Mouse (Mus musculus) MEL-GATA-1-ER (cell line): Measurements from ENCODE around the gene Uaca.
A peak's percentile ranks its signal among the peaks of the same experiment; 100 is the strongest.

Experiments used
- DNase-seq: peaks from one replicate; pipeline ENCODE4 v3.0.0-alpha.2; 2012; ENCODE audit warnings: low read depth; ENCODE audit errors: extremely low read depth

The Uaca gene

GRCm38 (mm10) chr9:60837078-60837448 is 42.7 kb downstream of the Uaca start:
- no peak for DNase-seq

DNA sequence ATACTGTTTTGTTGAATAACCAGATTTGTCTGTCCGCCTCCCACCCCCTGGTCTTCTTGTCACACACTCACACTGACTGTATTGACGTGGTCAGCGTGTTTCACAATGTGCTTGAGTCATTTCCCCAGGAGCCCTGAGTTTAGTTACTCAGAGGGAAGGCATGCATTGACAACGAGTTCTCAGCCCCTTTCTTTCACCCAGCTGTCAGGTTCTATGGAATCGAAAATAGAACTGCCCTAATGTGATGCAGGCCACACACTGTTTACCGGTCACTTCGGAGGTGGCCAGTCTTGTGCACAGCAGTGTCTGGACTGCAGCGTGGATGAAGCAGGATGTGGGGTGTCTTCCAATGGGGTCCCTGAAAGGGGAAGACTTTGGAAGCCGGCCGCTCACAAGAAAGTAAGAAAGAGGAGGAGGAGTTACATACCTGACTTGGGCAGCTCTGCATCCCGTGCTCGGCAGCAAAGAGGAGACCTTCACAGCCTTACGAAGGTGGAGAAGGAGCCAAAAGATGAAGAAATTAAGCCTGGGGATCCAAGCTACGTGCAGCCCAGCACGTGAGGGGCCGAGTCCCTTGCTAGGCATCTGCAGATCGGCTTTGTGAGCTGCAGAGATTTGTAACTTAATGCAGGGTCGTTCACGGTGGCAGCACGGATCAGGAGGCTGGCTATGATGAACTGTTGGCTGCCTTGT is 43.3 kb downstream of the Uaca start:
- no peak for DNase-seq

DNA sequence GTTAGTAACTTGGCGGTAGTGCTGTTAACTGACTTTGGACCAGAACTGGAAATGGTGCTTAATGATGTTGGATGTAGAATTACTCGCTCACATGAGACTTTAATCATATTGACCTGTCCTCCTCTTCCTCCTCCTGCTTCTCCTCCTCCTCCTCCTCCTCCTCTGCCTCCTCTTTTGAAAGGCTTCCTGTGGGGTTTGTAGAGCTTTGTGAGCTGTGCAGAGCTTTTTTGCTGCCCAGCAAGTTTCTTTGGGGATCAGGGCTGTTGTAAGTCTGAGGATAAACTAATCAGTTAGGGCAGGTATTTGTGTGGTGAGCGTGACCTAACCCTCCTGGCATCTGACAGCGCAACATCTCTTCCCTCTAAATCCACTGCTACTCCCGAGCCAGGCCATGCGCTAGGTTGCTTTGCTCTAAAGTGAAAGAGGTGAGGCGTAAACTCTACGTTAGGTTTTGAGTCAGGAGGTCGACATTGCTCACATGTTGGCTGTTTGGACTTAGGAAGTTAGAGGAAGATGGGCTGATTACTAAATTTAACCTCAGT is 44.1 kb downstream of the Uaca start:
- DNase-seq, result no peak

DNA sequence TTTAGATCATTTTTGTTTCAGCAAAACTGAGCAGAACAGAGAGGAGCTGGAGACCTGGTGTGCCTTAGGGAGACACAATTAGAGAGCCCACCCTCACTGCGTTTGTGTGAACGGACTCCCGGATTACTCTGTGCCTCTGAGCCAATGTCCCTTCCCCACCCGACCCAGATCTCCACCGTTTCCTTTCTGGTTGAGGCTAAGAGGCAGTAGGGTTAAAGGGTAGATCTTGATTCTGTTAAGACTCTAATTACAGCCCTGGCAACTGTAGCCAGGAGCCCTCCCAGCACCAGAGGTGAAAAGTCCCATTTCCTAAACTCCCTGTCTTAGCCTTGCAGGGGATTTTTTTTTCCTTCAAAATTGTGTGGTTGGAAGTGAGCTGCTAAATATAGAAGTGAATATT is 47.1 kb downstream of the Uaca start:
- DNase-seq, result no peak

- no peak for DNase-seq
These were observed 49.2 kb downstream of the Uaca start for GRCm38 (mm10) chr9:60843415-60844076.

GRCm38 (mm10) chr9:60848730-60849129 is 54.4 kb downstream of the Uaca start:
- DNase-seq, result no peak

DNA sequence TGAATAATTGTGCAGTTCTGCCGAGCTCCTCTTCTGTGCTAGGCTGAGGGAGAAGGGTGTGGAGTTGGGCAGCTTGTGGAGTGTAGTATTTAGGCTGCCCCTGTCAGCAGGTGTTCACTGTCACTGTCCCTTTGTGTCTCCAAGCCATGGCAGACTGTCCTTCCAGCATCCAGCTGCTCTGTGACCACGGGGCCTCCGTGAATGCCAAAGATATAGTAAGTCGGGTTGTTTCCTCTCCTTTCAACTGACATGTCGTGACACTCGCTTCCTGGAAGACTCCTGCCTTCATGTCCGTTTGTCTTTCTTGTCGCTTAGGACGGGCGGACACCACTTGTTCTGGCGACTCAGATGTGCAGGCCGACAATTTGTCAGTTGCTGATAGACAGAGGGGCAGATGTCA is 55.6 kb downstream of the Uaca start:
- DNase-seq, result no peak

- no peak for DNase-seq
These were observed 59.9 kb downstream of the Uaca start for GRCm38 (mm10) chr9:60854196-60854595.

DNA sequence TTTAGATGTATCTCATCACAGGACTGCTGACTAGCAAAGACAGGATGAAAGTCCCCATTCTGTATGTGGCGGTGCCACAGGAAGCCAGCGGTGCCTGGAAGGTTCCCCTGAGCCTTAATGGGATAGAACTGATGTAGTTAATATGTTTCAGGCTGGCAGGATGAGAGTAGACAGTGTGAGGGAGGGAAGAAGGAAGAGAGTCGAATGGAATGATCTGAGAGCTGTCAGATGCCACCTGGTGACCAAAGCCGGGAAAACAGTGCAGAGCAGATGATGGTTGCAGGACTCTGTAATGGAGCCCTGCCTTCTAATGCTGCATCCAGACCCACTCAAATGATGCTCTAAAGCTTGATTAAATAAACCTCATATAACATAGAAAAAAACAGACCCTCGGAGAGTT is 63.5 kb downstream of the Uaca start:
- no peak for DNase-seq

GRCm38 (mm10) chr9:60858306-60858960 is 64.1 kb downstream of the Uaca start:
- DNase-seq, result peak; percentile 27

- DNase-seq, result no peak
These were observed 64.7 kb downstream of the Uaca start for GRCm38 (mm10) chr9:60859031-60859430.

- DNase-seq, result no peak
These were observed 66.7 kb downstream of the Uaca start for GRCm38 (mm10) chr9:60861030-60861429.

DNA sequence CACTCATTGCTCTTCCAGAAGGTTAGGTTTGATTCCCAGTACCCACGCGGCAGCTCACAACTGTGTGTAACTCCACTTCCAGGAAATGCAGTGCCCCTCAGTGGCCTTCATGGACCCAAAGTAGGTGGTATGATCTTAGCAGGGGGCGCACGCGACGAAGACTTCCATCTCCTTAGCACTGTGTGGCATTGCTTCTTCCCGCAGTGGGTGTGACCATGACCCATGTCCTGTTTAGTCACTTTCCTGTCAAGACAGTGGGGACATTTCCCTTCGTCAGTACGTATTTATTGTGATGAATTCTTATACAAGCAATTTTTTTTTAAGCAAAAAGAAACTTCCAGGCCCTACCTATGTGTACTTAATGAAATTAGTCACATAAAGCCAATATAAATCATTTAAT is 70.3 kb downstream of the Uaca start:
- DNase-seq, result no peak

GRCm38 (mm10) chr9:60865866-60866265 is 71.5 kb downstream of the Uaca start:
- DNase-seq, result no peak

GRCm38 (mm10) chr9:60870451-60870850 is 76.1 kb downstream of the Uaca start:
- DNase-seq, result peak; percentile 78

DNA sequence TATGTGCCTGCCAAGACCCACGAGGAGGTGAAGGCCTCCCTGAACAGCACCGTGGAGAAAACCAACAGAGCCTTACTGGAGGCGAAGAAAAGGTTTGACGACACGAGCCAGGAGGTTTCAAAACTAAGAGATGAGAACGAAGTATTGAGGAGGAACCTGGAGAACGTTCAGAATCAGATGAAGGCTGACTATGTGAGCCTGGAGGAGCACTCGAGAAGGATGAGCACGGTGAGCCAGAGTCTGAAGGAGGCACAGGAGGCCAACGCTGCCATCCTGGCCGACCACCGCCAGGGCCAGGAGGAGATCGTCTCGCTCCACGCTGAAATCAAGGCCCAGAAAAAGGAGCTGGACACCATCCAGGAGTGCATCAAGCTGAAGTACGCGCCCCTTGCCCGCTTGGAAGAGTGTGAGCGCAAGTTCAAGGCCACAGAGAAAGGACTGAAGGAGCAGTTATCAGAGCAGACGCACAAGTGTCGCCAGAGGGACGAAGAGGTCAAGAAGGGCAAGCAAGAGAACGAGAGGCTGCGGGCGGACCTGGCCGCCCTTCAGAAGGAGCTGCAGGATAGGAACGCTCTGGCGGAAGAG is 76.7 kb downstream of the Uaca start:
- peak; percentile 22 for DNase-seq

DNA sequence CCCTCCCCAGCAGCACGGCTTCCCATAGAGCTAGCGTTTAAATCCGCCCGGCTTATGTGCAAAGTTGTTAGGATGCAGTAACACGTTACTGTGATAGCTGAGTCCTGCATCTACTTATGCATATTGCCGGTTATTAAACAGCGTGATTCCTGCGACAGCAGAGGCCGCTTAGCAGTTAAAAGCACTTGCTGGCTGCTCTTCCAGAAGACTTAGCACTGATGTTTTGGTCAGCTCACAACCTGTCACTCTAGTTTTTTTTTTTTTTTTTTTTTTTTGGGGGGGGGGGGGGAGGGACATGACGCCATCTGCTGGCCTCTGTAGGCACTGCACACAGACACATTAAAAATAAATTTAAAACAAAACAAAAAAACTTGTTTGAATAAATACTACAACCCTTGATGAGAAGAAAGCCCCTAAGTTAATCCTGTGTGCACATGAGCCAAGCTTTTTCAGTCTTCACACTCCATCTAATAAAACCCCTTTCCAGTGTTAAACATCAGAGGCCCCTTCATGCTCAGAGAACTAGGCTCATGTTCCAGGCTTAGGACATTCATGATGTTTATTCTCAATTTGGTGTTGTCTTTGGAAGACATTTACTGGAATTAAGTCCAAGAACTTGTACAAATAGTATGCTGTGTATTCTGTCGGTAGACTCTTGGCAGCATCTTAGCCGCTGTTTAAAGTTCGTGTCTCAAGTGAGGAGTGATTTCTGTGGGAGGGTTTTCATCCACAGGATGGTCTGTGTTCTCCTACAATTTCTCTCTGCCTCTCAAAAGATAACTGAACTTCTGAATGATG is 79.1 kb downstream of the Uaca start:
- DNase-seq, result no peak

DNA sequence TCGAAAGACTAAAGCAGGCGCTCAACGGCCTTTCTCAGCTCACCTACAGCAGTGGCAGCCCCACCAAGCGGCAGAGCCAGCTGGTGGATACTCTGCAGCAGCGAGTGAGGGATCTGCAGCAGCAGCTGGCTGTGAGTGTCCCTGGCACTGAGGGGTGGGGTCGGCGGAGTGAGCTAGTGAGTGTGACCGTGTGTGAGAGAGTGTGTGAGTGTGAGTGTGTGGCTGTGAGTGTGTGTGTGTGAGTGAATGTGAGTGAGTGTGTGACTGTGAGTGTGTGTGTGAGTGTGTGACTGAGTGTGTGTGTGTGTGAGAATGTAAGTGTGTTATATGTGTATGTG is 79.7 kb downstream of the Uaca start:
- no peak for DNase-seq

- DNase-seq, result no peak
These were observed 81.7 kb downstream of the Uaca start for GRCm38 (mm10) chr9:60876085-60876484.

GRCm38 (mm10) chr9:60876531-60876930 is 82.2 kb downstream of the Uaca start:
- DNase-seq, result no peak

DNA sequence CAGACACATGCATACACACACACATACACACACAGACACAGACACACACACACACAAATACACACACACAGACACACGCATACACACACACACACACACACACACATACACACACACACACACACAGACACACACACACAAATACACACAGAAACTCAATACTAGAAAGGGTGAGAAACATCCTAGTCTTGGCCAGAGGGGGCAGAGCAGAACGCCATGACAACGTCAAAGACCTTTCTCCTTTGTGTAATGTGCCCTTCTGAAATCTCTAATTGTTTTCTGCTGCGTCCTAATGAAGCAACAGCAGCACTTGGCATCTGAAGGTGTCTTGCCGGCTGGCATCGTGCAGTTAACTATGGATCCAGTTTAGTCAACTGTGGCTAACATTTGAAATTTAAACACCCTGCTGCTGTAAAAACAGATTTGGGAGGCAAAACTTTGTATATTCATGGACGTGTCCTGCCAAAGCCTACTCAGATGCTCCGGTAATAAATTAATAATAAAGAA is 83.8 kb downstream of the Uaca start:
- no peak for DNase-seq
